Mouse (Mus musculus): ENCODE measurements around the gene Rrnad1. TPM values are rescaled to one million over a fixed set of nuclear protein-coding genes. Genes with fewer than 3 reads are reported as not detected.
"Not testable (repeated sequence)": the region's sequence is repeated elsewhere in the genome, so short reads cannot be mapped to it uniquely, and the experiment has no call there.

Gene Rrnad1
- polyA plus RNA-seq, 1 experiment from 2014 or later, result 19.6 TPM

DNA sequence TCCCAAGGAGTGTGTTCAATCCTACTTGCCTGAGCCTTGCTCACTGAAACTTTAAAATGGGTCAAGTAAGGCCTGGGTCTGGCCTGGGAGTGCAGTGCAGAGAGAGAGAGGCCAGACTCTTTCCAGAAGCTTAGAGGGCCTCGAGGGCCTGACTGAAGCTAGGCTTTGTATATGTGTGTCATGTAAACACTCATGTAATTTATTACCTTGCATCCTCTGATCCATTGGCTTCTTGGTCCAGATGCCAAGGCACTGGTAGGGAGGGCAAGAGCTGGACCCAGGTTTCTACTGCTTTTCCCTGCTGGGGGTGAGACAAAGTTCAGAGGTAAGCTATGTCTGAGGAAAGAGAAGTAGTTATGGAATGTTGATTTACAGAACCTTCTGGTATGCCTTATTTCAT, 22.6 kb downstream of the Rrnad1 start:
- Histone ChIP-seq H3K36me3 (ENCODE audit: insufficient read depth) (peaks cover 9% of the 10 kb centered on the region), H3K4me1 (ENCODE audit: insufficient read depth) (peaks cover 37% of the 10 kb centered on the region), H3K27me3 (ENCODE audit: insufficient read depth, low read length) (no peaks in the 10 kb centered on the region), H3K9ac (peak overlapping the region; percentile 99), H3K4me2 (peak overlapping the region; percentile 99), H3K27ac (ENCODE audit: low read depth) (peak overlapping the region; percentile 99), H3K4me3 (ENCODE audit: low read depth, low read length) (peak overlapping the region; percentile 97), H3K9me3 (ENCODE audit: low read depth, low read length) (no peaks in the 10 kb centered on the region)
- no peak for TF ChIP-seq CTCF (IDR thresholded peaks at IDR 0.05; ENCODE audit: low read depth)
- ATAC-seq (ENCODE audit: insufficient read depth) (no peak), DNase-seq (peak; percentile 33)
- 0% methylated on average over 1 of the region's 1 CpGs for WGBS

DNA sequence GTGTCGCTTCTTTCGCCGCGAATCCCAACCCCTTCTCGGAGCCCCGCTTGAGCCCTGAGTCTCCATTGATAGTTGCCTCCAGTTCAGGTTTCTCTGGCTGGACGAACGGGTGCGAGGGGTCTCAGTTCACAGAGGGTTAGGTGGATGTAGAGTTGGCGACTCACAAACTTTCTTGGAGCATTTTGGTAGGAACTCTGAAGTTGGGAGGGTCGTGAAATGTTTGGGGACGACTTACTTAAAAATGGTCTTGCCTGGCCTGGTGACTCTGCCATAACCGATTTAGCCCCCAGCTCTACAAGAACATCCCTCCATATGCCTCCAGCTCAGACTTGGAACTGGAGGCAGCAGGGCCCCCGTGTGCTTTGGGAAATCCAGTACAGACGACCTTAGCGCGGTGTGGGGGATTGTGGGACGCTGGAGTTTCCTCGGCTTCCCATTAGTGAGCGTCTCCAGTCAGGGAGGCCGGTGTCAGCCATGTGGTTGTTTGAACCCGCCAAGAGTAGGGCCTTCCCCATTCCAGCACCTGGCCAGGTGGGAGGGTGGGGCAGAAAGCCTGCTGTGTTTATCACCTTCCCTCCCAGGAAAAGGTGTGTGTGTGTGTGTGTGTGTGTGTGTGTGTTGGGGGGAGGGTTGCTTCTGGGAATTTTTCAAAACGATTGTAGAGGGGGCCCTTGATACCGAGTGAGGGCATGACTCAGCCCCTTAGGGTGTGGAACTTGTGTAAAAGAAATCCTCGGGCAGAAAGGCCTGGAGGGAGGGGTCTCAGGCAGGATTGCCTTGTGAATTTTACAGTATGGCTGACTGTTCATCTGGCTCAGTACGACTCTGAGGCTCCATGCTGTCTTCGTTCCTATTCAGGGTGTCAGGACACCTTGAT, 23.3 kb downstream of the Rrnad1 start:
- Histone ChIP-seq H3K4me3 (ENCODE audit: low read depth, low read length) (peak overlapping the region; percentile 97), H3K9me3 (ENCODE audit: low read depth, low read length) (no peaks in the 10 kb centered on the region), H3K4me2 (peak overlapping the region; percentile 99), H3K4me1 (ENCODE audit: insufficient read depth) (peaks cover 37% of the 10 kb centered on the region), H3K27ac (ENCODE audit: low read depth) (peak overlapping the region; percentile 99), H3K9ac (peak overlapping the region; percentile 99), H3K36me3 (ENCODE audit: insufficient read depth) (0 out of 2 replicates have a peak, but pooled peaks cover 5% of the 10 kb centered on the region), H3K27me3 (ENCODE audit: insufficient read depth, low read length) (no peaks in the 10 kb centered on the region)
- TF ChIP-seq CTCF (IDR thresholded peaks at IDR 0.05; ENCODE audit: low read depth), result no peak
- DNase-seq (peak; percentile 64), ATAC-seq (ENCODE audit: insufficient read depth) (no peak)
- 0% methylated on average over 27 of the region's 27 CpGs for WGBS

DNA sequence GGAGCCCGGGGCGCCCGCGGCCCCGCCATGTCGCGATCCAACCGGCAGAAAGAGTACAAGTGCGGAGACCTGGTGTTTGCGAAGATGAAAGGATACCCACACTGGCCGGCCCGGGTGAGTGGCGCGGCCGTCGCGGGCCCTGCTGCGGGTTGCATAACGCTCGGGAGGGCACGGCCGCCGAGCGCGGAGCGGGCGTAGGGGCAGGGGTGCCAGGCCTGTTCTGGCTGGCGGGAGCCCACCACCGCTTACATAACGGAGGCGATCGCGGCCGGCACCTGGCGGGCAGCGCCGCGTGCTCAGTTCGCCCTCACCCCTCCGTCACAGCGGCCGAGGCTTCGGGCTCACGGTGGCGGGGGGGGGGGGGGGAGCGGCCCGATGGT, 23.9 kb downstream of the Rrnad1 start:
- H3K27me3 ChIP-seq (ENCODE audit: insufficient read depth, low read length), result no peaks in the 10 kb centered on the region
- under 1% methylated on average over 45 of the region's 47 CpGs for WGBS
- ATAC-seq (ENCODE audit: insufficient read depth), result peak; percentile 19
- H3K9me3 ChIP-seq (ENCODE audit: low read depth, low read length), result no peaks in the 10 kb centered on the region
- no peak for TF ChIP-seq CTCF (IDR thresholded peaks at IDR 0.05; ENCODE audit: low read depth)
- 0 out of 2 replicates have a peak, but pooled peaks cover under 1% of the 10 kb centered on the region for H3K36me3 ChIP-seq (ENCODE audit: insufficient read depth)
- H3K4me2 ChIP-seq, result peak overlapping the region; percentile 99
- H3K27ac ChIP-seq (ENCODE audit: low read depth), result peak overlapping the region; percentile 99
- H3K4me1 ChIP-seq (ENCODE audit: insufficient read depth), result peaks cover 35% of the 10 kb centered on the region
- H3K9ac ChIP-seq, result peak overlapping the region; percentile 99
- peak overlapping the region; percentile 97 for H3K4me3 ChIP-seq (ENCODE audit: low read depth, low read length)
- peak; percentile 46 for DNase-seq

DNA sequence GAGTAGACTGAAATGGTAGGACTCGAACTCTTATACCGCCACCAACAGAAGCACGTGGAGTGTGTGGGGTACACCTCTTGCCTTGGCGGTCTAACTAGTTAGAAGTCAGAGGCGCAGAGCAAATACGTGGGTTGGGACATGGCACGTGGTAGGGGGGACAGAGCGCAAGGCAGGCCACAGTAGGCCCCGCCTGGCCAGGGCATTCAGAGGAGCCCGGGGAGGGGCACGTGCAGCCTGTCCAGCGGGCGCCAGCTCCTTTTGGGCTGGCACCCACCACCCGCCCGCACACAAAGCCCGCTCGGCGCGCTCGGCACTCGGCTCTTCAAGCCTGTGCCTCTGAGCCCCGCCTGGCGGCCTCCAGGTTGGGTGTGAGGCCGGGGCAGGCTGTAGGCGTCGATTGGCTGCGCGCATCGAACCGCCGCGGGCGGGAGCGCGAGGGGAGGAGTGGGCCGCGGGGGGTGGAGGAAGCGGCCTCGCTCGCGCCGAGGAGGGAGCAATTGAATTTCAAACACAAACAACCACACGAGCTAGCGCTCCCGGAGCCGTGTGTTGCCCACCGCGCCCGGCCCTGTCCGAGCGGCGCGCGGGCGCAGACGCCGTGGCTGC, 24.5 kb downstream of the Rrnad1 start, which contains the start of gene Hdgf:
Gene Hdgf (plus strand): TSS at position 442 of the 606 bp plus-strand sequence.
- Histone ChIP-seq H3K36me3 (ENCODE audit: insufficient read depth) (no peaks in the 10 kb centered on the region), H3K4me2 (peak within 1 kb of the TSS; percentile 99), H3K27ac (ENCODE audit: low read depth) (peak within 1 kb of the TSS; percentile 99), H3K9me3 (ENCODE audit: low read depth, low read length) (no peaks in the 10 kb centered on the region), H3K9ac (peak within 1 kb of the TSS; percentile 99), H3K4me3 (ENCODE audit: low read depth, low read length) (peak within 1 kb of the TSS; percentile 97), H3K27me3 (ENCODE audit: insufficient read depth, low read length) (no peaks in the 10 kb centered on the region), H3K4me1 (ENCODE audit: insufficient read depth) (peaks cover 31% of the 10 kb centered on the region)
- peak; percentile 98 for DNase-seq
- peak; percentile 30 for TF ChIP-seq CTCF (IDR thresholded peaks at IDR 0.05; ENCODE audit: low read depth)
- under 1% methylated on average over 54 of the region's 57 CpGs for WGBS
- peak; percentile 95 for ATAC-seq (ENCODE audit: insufficient read depth)

DNA sequence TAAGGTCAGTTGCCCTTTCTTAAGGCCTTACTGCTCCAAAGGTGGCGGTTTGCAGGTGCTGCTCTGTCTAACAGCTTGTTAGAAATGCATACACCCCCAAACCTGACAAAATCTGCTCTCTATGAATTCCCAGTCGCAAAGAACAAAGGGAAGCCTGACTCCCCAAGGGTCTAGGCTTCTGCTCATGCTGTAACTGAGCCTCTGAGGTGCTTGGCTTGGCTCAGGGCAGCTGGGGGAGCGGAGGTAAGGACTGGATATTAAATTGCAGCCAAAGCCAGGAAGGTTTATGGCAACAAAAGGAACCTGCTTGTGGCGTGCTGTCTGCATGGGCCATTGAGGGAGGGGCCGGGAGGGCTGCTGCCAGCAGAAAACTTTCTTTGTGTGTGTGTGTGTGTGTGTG, 26.7 kb downstream of the Rrnad1 start:
- Histone ChIP-seq H3K4me1 (ENCODE audit: insufficient read depth) (peaks cover 11% of the 10 kb centered on the region), H3K9me3 (ENCODE audit: low read depth, low read length) (no peaks in the 10 kb centered on the region), H3K9ac (no peak overlapping the region), H3K27me3 (ENCODE audit: insufficient read depth, low read length) (no peaks in the 10 kb centered on the region), H3K4me2 (no peak overlapping the region), H3K27ac (ENCODE audit: low read depth) (no peak overlapping the region), H3K4me3 (ENCODE audit: low read depth, low read length) (no peak overlapping the region), H3K36me3 (ENCODE audit: insufficient read depth) (no peaks in the 10 kb centered on the region)
- no peak for TF ChIP-seq CTCF (IDR thresholded peaks at IDR 0.05; ENCODE audit: low read depth)
- no peak for DNase-seq
- ATAC-seq (ENCODE audit: insufficient read depth), result no peak
- 64% methylated on average over 5 of the region's 5 CpGs for WGBS

DNA sequence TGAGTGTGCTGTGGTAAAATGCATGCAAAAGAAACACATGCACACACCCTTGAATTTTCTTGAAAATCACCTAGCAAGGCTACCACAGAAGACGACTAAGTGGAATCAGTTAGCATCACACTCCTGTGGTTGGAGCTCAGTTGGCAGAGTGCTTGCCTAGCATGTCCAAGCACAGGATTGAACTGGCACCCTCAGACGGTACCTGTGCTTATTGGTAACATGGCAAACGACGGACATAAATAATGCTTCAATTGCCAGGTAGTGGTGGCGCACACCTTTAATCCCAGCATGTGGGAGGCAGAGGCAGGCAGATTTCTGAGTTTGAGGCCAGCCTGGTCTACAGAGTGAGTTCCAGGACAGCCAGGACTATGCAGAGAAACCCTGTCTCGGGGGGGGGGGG, 28.6 kb downstream of the Rrnad1 start:
- H3K4me1 ChIP-seq (ENCODE audit: insufficient read depth); H3K4me2 ChIP-seq; H3K27ac ChIP-seq (ENCODE audit: low read depth); H3K9ac ChIP-seq; H3K9me3 ChIP-seq (ENCODE audit: low read depth, low read length); H3K4me3 ChIP-seq (ENCODE audit: low read depth, low read length); H3K36me3 ChIP-seq (ENCODE audit: insufficient read depth); DNase-seq; H3K27me3 ChIP-seq (ENCODE audit: insufficient read depth, low read length); ATAC-seq (ENCODE audit: insufficient read depth): not testable (repeated sequence)
- 76% methylated on average over 6 of the region's 6 CpGs for WGBS

DNA sequence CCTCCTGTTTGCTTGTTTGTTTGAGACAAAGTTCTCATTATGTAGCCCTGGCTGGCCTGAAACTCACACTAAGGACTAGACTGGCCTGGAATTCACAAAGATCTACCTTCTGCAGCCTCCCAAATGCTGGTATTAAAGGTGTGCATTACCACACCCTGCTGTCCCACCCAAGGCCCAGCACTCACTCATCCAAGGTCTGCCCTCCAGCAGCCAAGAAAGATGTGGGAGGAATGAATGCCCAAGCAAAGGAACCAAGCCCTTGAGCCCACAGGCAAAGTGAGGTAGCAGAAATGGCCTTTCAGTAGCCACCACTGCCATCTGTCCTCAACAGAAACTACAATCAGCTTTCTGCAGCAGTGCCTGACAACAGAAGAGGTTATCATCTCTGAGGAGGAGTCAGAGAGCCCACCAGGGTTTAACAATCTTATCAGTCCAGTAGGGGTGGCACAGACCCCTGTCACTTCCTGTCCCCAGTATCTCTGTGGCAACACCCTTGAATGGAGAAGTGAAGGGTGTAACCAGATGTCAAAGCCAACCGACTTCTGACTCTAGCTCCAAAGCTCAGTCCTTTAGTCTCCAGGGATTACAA, 29.4 kb downstream of the Rrnad1 start:
- H3K27ac ChIP-seq (ENCODE audit: low read depth), result no peak overlapping the region
- H3K4me3 ChIP-seq (ENCODE audit: low read depth, low read length), result no peak overlapping the region
- H3K4me2 ChIP-seq, result no peak overlapping the region
- no peaks in the 10 kb centered on the region for H3K27me3 ChIP-seq (ENCODE audit: insufficient read depth, low read length)
- WGBS, result 17% methylated on average over 1 of the region's 1 CpGs
- no peaks in the 10 kb centered on the region for H3K9me3 ChIP-seq (ENCODE audit: low read depth, low read length)
- no peak for DNase-seq
- H3K4me1 ChIP-seq (ENCODE audit: insufficient read depth), result no peaks in the 10 kb centered on the region
- ATAC-seq (ENCODE audit: insufficient read depth), result no peak
- H3K36me3 ChIP-seq (ENCODE audit: insufficient read depth), result no peaks in the 10 kb centered on the region
- H3K9ac ChIP-seq, result no peak overlapping the region
- TF ChIP-seq CTCF (IDR thresholded peaks at IDR 0.05; ENCODE audit: low read depth), result no peak

Measured in lung, embryonic 14.5 days (tissue).